ENCODE assay signal across 11 mouse cellular contexts in genomic region chr5:129559283-129559682, GRCm38 (mm10).
"Had no signal": no experiment of that assay in that cellular context is flagged by ENCODE, and none has a peak within 500 bp of the region (broad histone marks: within the 10 kb centered on the region; RNA-seq: fewer than 3 reads in every experiment).

No protein-coding gene starts in this region.

- H3K4me1 ChIP-seq: limb, embryonic 13.5 days; midbrain, embryonic 13.5 days; stomach, embryonic 15.5 days had no signal

- H3K27ac ChIP-seq: limb, embryonic 13.5 days; liver, embryonic 14.5 days; midbrain, embryonic 13.5 days; stomach, embryonic 15.5 days had no signal

- ATAC-seq: midbrain, embryonic 13.5 days had no signal

- H3K4me2 ChIP-seq: limb, embryonic 13.5 days; midbrain, embryonic 13.5 days; stomach, embryonic 15.5 days had no signal

- H3K27me3 ChIP-seq: limb, embryonic 13.5 days; midbrain, embryonic 13.5 days; stomach, embryonic 15.5 days had no signal

- H3K9me3 ChIP-seq: limb, embryonic 13.5 days; midbrain, embryonic 13.5 days; stomach, embryonic 15.5 days had no signal

- DNase-seq: kidney, postnatal 14 days; layer of hippocampus, postnatal 36 days; lung, adult 18-20 months; lung, postnatal 36 days; right cerebral cortex, postnatal 14 days; thymus, adult 2 months; thymus, postnatal 25 days had no signal

- H3K9ac ChIP-seq: limb, embryonic 13.5 days; liver, embryonic 14.5 days; midbrain, embryonic 13.5 days; stomach, embryonic 15.5 days had no signal

- H3K4me3 ChIP-seq: limb, embryonic 13.5 days; midbrain, embryonic 13.5 days; stomach, embryonic 15.5 days had no signal
